Mouse (Mus musculus) CH12.LX (cell line): ENCODE measurements around the gene Batf. TPM values are rescaled to one million over a fixed set of nuclear protein-coding genes. Genes with fewer than 3 reads are reported as not detected.

Source experiments
- DNase-seq: peaks from one replicate; pipeline ENCODE4 v3.0.0-alpha.2; 2013; ENCODE audit errors: extremely low read depth
- H3K27ac ChIP-seq: 2 replicates; pipeline ENCODE4 v1.5.1; 2012; ENCODE audit warnings: low read depth, mild to moderate bottlenecking, control low read depth, moderate library complexity; ENCODE audit not compliant: insufficient read depth
- H3K27me3 ChIP-seq: replicated peaks from 2 replicates; pipeline ENCODE3; 2012; ENCODE audit warnings: inconsistent platforms
- H3K36me3 ChIP-seq, 2 experiments: replicated peaks in 1 of 2; 2 replicates each; pipeline versions ENCODE3 to v1.6.1; 2012; ENCODE audit warnings: inconsistent platforms in 1 of 2, low read length in 1 of 2, mild to moderate bottlenecking in 1 of 2, mixed read lengths in 1 of 2, moderate library complexity in 1 of 2; ENCODE audit not compliant: control insufficient read depth in 1 of 2, insufficient read depth in 1 of 2
- H3K4me1 ChIP-seq, 2 experiments: 2 replicates each; pipeline ENCODE4 v1.6.1; 2012; ENCODE audit warnings: inconsistent platforms in 1 of 2, moderate library complexity in 1 of 2; ENCODE audit not compliant: insufficient read depth in 2 of 2, control insufficient read depth in 1 of 2
- H3K4me2 ChIP-seq: 2 replicates; pipeline ENCODE4 v1.6.1; 2012; ENCODE audit warnings: low read depth, mild to moderate bottlenecking, control low read depth; ENCODE audit not compliant: poor library complexity, insufficient read depth, severe bottlenecking
- H3K4me3 ChIP-seq, 3 experiments: fragments of 150-350 bp in 1 of 3; sonication (generic) in 1 of 3; replicated peaks in 1 of 3; 2 replicates each; pipeline versions ENCODE3 to v1.5.1; 2011 to 2012; ENCODE audit warnings: low read depth in 2 of 3, low read length in 2 of 3, mild to moderate bottlenecking in 2 of 3, moderate library complexity in 2 of 3, control low read depth in 1 of 3, improper control_type of control experiment in 1 of 3, inconsistent platforms in 1 of 3, mixed read lengths in 1 of 3; ENCODE audit not compliant: poor library complexity in 1 of 3
- H3K79me2 ChIP-seq: replicated peaks from 2 replicates; pipeline ENCODE4 v1.6.1; 2012; ENCODE audit warnings: mild to moderate bottlenecking, moderate library complexity; ENCODE audit not compliant: control insufficient read depth, poor library complexity, insufficient read depth, severe bottlenecking; ENCODE audit errors: extremely low read depth
- H3K9ac ChIP-seq: 2 replicates; pipeline ENCODE4 v1.6.1; 2012; ENCODE audit warnings: low read depth, mild to moderate bottlenecking, control low read depth, moderate library complexity; ENCODE audit not compliant: insufficient read depth
- H3K9me3 ChIP-seq: replicated peaks from 2 replicates; pipeline ENCODE3; 2012; ENCODE audit warnings: low read length, inconsistent platforms, mixed read lengths
- BHLHE40 ChIP-seq: IDR thresholded peaks from 2 replicates; pipeline ENCODE4 v1.6.1; 2011; ENCODE audit warnings: mild to moderate bottlenecking, low read depth, low read length, improper control_type of control experiment
- CHD1 ChIP-seq: IDR thresholded peaks from 2 replicates; pipeline ENCODE4 v1.6.1; 2012; ENCODE audit warnings: low read depth, low read length, improper control_type of control experiment, inconsistent platforms
- CHD2 ChIP-seq: IDR thresholded peaks from 2 replicates; pipeline ENCODE4 v1.6.1; 2011; ENCODE audit warnings: low read length, improper control_type of control experiment
- CTCF ChIP-seq, 2 experiments: IDR thresholded peaks in 1 of 2; conservative IDR thresholded peaks in 1 of 2; 2 replicates each; pipeline ENCODE4 v1.5.1; 2011 to 2012; ENCODE audit warnings: low read depth in 2 of 2, low read length in 2 of 2, improper control_type of control experiment in 1 of 2, inconsistent platforms in 1 of 2, mild to moderate bottlenecking in 1 of 2, moderate library complexity in 1 of 2
- E2F4 ChIP-seq: IDR thresholded peaks from 2 replicates; pipeline ENCODE4 v1.6.1; 2011; ENCODE audit warnings: low read depth, low read length, improper control_type of control experiment; ENCODE audit not compliant: insufficient replicate concordance
- ELF1 ChIP-seq: IDR thresholded peaks from 2 replicates; pipeline ENCODE4 v1.6.1; 2014; ENCODE audit warnings: low read depth, mild to moderate bottlenecking, inconsistent platforms, low read length, improper control_type of control experiment
- EP300 ChIP-seq: IDR thresholded peaks from 2 replicates; pipeline ENCODE4 v1.6.1; 2011; ENCODE audit warnings: low read length, improper control_type of control experiment
- ETS1 ChIP-seq: conservative IDR thresholded peaks from 2 replicates; pipeline ENCODE4 v1.6.1; 2012; ENCODE audit warnings: low read depth, mild to moderate bottlenecking, inconsistent platforms, low read length, improper control_type of control experiment, moderate library complexity
- GABPA ChIP-seq: IDR thresholded peaks from 2 replicates; pipeline ENCODE4 v1.6.1; 2012; ENCODE audit warnings: low read depth, low read length, improper control_type of control experiment, inconsistent platforms; ENCODE audit not compliant: insufficient replicate concordance
- HCFC1 ChIP-seq: IDR thresholded peaks from 2 replicates; pipeline ENCODE4 v1.6.1; 2012; ENCODE audit warnings: low read depth, mild to moderate bottlenecking, inconsistent platforms, low read length, improper control_type of control experiment
- IRF4 ChIP-seq: IDR thresholded peaks from 2 replicates; pipeline ENCODE4 v1.6.1; 2014; ENCODE audit warnings: low read depth, mild to moderate bottlenecking, inconsistent platforms, low read length, improper control_type of control experiment
- JUN ChIP-seq: IDR thresholded peaks from 2 replicates; pipeline ENCODE4 v1.6.1; 2011; ENCODE audit warnings: low read depth, mild to moderate bottlenecking, low read length, improper control_type of control experiment, moderate library complexity; ENCODE audit not compliant: insufficient read depth
- JUND ChIP-seq: conservative IDR thresholded peaks from 2 replicates; pipeline ENCODE4 v1.6.1; 2011; ENCODE audit warnings: low read depth, low read length, improper control_type of control experiment
- KAT2A ChIP-seq: IDR thresholded peaks from 2 replicates; pipeline ENCODE4 v1.6.1; 2012; ENCODE audit warnings: low read length, improper control_type of control experiment, inconsistent platforms; ENCODE audit not compliant: insufficient replicate concordance
- MAFK ChIP-seq: IDR thresholded peaks from 2 replicates; pipeline ENCODE4 v1.6.1; 2011; ENCODE audit warnings: low read length, improper control_type of control experiment; ENCODE audit not compliant: insufficient replicate concordance
- MAX ChIP-seq: IDR thresholded peaks from 2 replicates; pipeline ENCODE4 v1.6.1; 2011; ENCODE audit warnings: low read length, improper control_type of control experiment
- MAZ ChIP-seq: IDR thresholded peaks from 2 replicates; pipeline ENCODE4 v1.6.1; 2012; ENCODE audit warnings: low read depth, mild to moderate bottlenecking, inconsistent platforms, low read length, improper control_type of control experiment, moderate library complexity
- MEF2A ChIP-seq: IDR thresholded peaks from 2 replicates; pipeline ENCODE4 v1.6.1; 2014; ENCODE audit warnings: low read depth, mild to moderate bottlenecking, inconsistent platforms, low read length, improper control_type of control experiment, borderline replicate concordance
- MXI1 ChIP-seq: IDR thresholded peaks from 2 replicates; pipeline ENCODE4 v1.6.1; 2011; ENCODE audit warnings: mild to moderate bottlenecking, low read depth, low read length, improper control_type of control experiment
- MYC ChIP-seq: IDR thresholded peaks from 2 replicates; pipeline ENCODE4 v1.6.1; 2011; ENCODE audit warnings: low read depth, mild to moderate bottlenecking, improper control_type of control experiment, low read length
- NELFE ChIP-seq: IDR thresholded peaks from 2 replicates; pipeline ENCODE4 v1.6.1; 2011; ENCODE audit warnings: low read depth, low read length, improper control_type of control experiment
- NRF1 ChIP-seq: IDR thresholded peaks from 2 replicates; pipeline ENCODE4 v1.6.1; 2014; ENCODE audit warnings: low read depth, mild to moderate bottlenecking, inconsistent platforms, low read length, improper control_type of control experiment, moderate library complexity
- PAX5 ChIP-seq: IDR thresholded peaks from 2 replicates; pipeline ENCODE4 v1.6.1; 2012; ENCODE audit warnings: low read length, inconsistent platforms, mixed read lengths
- POLR2A ChIP-seq: IDR thresholded peaks from 2 replicates; pipeline ENCODE4 v1.6.1; 2011; ENCODE audit warnings: low read depth, mild to moderate bottlenecking, improper control_type of control experiment, low read length
- POLR2AphosphoS2 ChIP-seq: IDR thresholded peaks from 2 replicates; pipeline ENCODE4 v1.6.1; 2011; ENCODE audit warnings: low read depth, low read length, improper control_type of control experiment
- RAD21 ChIP-seq: IDR thresholded peaks from 2 replicates; pipeline ENCODE4 v1.6.1; 2011; ENCODE audit warnings: low read depth, mild to moderate bottlenecking, low read length, improper control_type of control experiment, moderate library complexity
- RCOR1 ChIP-seq: conservative IDR thresholded peaks from 2 replicates; pipeline ENCODE4 v1.6.1; 2012; ENCODE audit warnings: low read depth, mild to moderate bottlenecking, inconsistent platforms, low read length, improper control_type of control experiment
- SIN3A ChIP-seq: IDR thresholded peaks from 2 replicates; pipeline ENCODE4 v1.6.1; 2012; ENCODE audit warnings: low read length, improper control_type of control experiment, inconsistent platforms
- SMC3 ChIP-seq: IDR thresholded peaks from 2 replicates; pipeline ENCODE4 v1.6.1; 2011; ENCODE audit warnings: low read depth, low read length, improper control_type of control experiment
- TBP ChIP-seq: conservative IDR thresholded peaks from 2 replicates; pipeline ENCODE4 v1.6.1; 2011; ENCODE audit warnings: low read depth, low read length, improper control_type of control experiment
- TCF12 ChIP-seq: IDR thresholded peaks from 2 replicates; pipeline ENCODE4 v1.6.1; 2014; ENCODE audit warnings: low read depth, mild to moderate bottlenecking, inconsistent platforms, low read length, improper control_type of control experiment
- UBTF ChIP-seq: IDR thresholded peaks from 2 replicates; pipeline ENCODE4 v1.6.1; 2012; ENCODE audit warnings: low read depth, mild to moderate bottlenecking, inconsistent platforms, low read length, improper control_type of control experiment, moderate library complexity
- USF1 ChIP-seq: IDR thresholded peaks from 2 replicates; pipeline ENCODE4 v1.6.1; 2014; ENCODE audit warnings: low read depth, mild to moderate bottlenecking, inconsistent platforms, low read length, improper control_type of control experiment
- USF2 ChIP-seq: conservative IDR thresholded peaks from 2 replicates; pipeline ENCODE4 v1.6.1; 2011; ENCODE audit warnings: low read depth, low read length, improper control_type of control experiment
- ZC3H11A ChIP-seq: IDR thresholded peaks from 2 replicates; pipeline ENCODE4 v1.6.1; 2012; ENCODE audit warnings: low read depth, mild to moderate bottlenecking, inconsistent platforms, low read length, improper control_type of control experiment
- ZKSCAN1 ChIP-seq: IDR thresholded peaks from 2 replicates; pipeline ENCODE4 v1.6.1; 2012; ENCODE audit warnings: low read depth, inconsistent platforms, low read length, improper control_type of control experiment, borderline replicate concordance
- ZMIZ1 ChIP-seq: IDR thresholded peaks from 2 replicates; pipeline ENCODE4 v1.6.1; 2012; ENCODE audit warnings: low read depth, mild to moderate bottlenecking, inconsistent platforms, low read length, improper control_type of control experiment
- ZNF384 ChIP-seq: IDR thresholded peaks from 2 replicates; pipeline ENCODE4 v1.6.1; 2012; ENCODE audit warnings: low read depth, low read length, improper control_type of control experiment, inconsistent platforms
- dilution Hi-C: fragments of 300-500 bp; cut with MboI; formaldehyde crosslinking; loops from 2 replicates; pipeline ENCODE4 v1.14.3; 2020; ENCODE audit warnings: low sequenced_read_pairs; ENCODE audit not compliant: extremely low pct_unique_long_range_greater_than_20kb, extremely low pct_ligation_motif_present
- in situ Hi-C: fragments of 300-500 bp; cut with MboI; formaldehyde crosslinking; loops from 3 replicates; pipeline ENCODE4 v1.14.3; 2019; ENCODE audit warnings: low sequenced_read_pairs, low pct_ligation_motif_present, low pct_unique_long_range_greater_than_20kb, mixed read lengths
- polyA plus RNA-seq: library from polyadenylated mRNA; unstranded; fragments of >175 nt; gene quantifications from 2 replicates; pipeline ENCODE4 v1.2.1, GENCODE M21; 2012; ENCODE audit warnings: low read depth; ENCODE audit not compliant: insufficient read length
- total RNA-seq, 2 experiments: library from RNA; depleted of rRNA; stranded (reverse); fragments of 300-350 nt in 1 of 2; fragments of >200 nt in 1 of 2; gene quantifications; 2 replicates each; pipeline ENCODE4 v1.2.3; 2012 to 2014

Gene Batf
- total and polyA plus RNA-seq, 3 experiments, result 89.2 to 137 (median 128) TPM

GRCm38 (mm10) chr12:85679808-85680207, 6.7 kb upstream of the Batf start:
- Histone ChIP-seq H3K9ac (no peak overlapping the region), H3K4me2 (peak overlapping the region; percentile 94), H3K27ac (peak overlapping the region; percentile 80), H3K79me2 (no peaks in the 10 kb centered on the region), H3K9me3 (peaks cover 9% of the 10 kb centered on the region), H3K36me3 (no peaks in the 10 kb centered on the region), H3K4me3 (no peak overlapping the region), H3K27me3 (no peaks in the 10 kb centered on the region), H3K4me1 (peaks cover 17 to 45% of the 10 kb centered on the region in 2 experiments)
- in situ Hi-C loops (no loop called here), dilution Hi-C loops (no loop called here)
- TF ChIP-seq GABPA (no peak), KAT2A (no peak), MYC (no peak), UBTF (no peak), USF1 (no peak), JUND (0 out of 2 replicates have a peak, but pooled peaks have one; percentile 15), EP300 (no peak), CTCF (conservative IDR thresholded peaks at IDR 0.05 in 1 of 2, IDR thresholded peaks at IDR 0.05 in 1 of 2; ENCODE audit: low read depth in 2 of 2, low read length in 2 of 2) (peak in 1 of 2 experiments; percentile 63; a peak in 2 of 4 replicates), ZNF384 (no peak), ZMIZ1 (peak; percentile 8; the same call in 1 of the 2 replicates), SIN3A (no peak), RAD21 (peak; percentile 55), JUN (no peak), CHD1 (no peak), MAX (no peak; the same call in 1 of the 2 replicates), ETS1 (no peak; the same call in 1 of the 2 replicates), POLR2A (no peak), NELFE (no peak), SMC3 (peak; percentile 37; the same call in 1 of the 2 replicates), MXI1 (no peak), PAX5 (no peak), NRF1 (no peak), TCF12 (0 out of 2 replicates have a peak, but pooled peaks have one; percentile 41), TBP (0 out of 2 replicates have a peak, but pooled peaks have one; percentile 23), RCOR1 (0 out of 2 replicates have a peak, but pooled peaks have one; percentile 19), HCFC1 (no peak), ZKSCAN1 (no peak), CHD2 (no peak), BHLHE40 (no peak), MAFK (no peak; the same call in 1 of the 2 replicates), ELF1 (no peak), POLR2AphosphoS2 (no peak), E2F4 (no peak), USF2 (no peak), ZC3H11A (no peak), MAZ (no peak), MEF2A (no peak; the same call in 1 of the 2 replicates), IRF4 (peak; percentile 55)
- DNase-seq, result no peak
